Mouse (Mus musculus) frontal cortex, postnatal 36 days (tissue): ENCODE data around the gene Pak3.

ENCODE experiments used
- DNase-seq, 2 experiments: peaks; one replicate each; pipeline ENCODE4 v3.0.0; 2022; ENCODE audit warnings: low spot score in 2 of 2

Pak3 gene

DNA sequence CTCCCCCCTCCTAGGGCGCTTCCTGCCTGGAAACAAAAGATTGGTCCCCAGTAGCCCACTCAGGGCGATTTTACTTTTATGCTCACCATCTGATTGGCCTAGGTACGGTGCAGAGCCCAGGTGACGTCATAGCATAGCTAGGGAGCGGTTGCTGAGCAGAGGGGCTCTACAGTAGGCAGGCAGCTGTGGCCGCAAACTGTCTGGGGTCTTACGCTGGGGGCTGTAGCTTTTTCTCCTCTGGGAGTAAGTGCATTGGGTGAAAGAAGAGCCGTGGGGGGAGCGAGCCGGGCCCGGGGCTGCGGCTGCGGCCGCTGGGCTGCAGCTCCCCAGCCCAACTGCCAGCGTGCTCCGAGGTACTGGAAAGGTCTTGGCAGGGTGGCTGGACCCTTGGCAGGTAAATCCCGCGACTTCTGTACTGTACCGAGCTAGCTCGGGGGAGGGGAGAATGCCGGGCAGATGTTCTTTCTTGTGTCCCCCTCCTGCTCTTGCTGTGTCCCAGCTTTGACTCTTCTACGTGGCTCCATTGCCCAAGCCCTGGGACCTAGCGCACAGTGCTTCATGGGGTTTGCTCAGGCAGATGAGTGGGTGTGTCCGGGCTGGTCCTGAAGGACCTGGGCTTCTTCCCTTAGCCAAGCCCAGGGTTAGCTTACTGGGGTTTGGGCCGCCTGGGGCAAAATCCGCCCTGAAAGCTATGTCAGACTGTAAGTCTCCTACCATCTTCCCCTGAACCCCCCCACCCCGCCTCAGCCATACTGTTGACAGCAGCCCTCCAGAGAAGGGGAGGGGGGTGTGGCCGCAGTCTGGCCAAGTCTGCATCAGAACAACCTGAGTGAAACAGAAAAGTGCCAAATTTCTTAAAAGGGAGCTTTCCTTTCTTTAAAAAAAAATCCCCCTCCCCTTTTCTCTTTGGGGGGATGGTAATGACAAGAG is 146.1 kb downstream of the Pak3 start:
- peak; percentile 51 for DNase-seq

DNA sequence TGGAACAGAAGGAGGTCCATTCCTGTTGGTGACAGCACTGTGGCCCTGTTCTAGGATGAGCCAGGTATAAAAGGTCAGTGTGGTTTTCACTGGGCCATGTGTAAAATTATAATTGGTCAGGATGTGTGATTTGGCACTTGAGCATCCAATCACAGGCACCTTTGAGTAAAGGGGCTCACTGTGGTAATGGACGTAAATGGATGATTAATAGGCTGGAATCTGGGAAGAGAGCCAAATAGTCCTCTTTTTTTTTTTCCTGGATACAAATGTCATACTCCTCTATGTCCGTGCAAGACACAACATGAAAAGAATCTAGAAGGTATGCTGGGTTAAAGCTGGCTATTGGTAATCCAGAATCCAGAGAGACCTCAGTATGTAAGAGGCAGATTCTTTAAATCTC is 147.4 kb downstream of the Pak3 start:
- no peak for DNase-seq

DNA sequence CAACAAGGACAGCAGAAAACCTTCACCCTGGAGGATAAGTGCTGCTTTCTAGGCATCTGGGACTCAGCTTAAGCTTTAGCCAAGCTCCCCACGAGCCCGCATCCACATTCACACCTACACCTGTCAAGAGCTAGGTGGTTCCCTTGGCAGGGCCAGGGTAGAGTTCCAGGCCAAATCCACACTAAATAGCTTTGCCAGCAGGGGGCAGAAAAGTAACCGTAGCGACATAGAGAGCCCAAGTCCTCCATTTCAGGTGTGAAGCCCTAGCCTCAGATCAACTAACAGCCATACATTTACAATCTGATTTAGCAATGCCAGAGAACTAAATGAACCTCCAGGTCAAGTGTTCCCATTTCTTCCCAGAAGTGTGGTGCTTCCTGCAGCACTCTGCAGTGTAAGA is 148.6 kb downstream of the Pak3 start:
- DNase-seq, result peak in 1 of 2 experiments; percentile 30

DNA sequence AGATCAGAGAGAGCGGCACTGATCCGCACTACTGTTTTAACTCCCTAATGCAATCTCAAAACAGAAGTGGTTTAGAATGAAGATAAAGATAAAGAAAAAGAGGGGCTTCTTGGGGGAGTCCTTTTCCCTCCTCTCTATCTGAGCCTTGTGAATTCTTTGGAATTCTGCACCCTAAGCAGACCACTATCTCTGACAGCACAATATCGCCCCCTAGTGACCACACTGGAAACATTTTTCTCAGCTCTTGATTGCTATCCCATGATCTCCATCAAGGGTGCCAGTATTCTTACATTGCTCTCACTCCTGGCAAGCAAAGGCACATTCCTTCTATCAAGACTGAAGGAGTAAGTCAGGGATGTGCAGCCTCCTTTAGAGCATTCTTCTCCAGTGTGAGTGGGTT is 149.9 kb downstream of the Pak3 start:
- peak; percentile 43 to 66 for DNase-seq

DNA sequence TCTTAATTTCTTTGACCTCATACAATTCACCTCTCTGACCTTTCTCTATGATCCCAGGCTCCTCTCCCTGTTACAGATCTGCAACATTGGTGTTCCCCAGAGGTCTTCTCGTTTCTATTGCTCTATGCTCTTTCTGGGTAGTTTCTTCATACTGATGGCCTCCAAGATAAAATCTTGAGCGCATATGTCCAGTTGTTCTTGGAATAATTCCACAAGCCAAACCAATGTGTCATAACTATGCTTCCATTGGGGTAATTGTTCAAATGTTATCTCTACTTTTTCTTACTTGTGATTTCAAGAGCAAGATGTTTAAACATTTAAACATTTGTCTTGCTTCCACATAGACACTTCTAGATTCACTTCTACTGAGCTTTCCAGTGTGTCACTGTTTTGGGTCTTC is 160.2 kb downstream of the Pak3 start:
- no peak for DNase-seq

DNA sequence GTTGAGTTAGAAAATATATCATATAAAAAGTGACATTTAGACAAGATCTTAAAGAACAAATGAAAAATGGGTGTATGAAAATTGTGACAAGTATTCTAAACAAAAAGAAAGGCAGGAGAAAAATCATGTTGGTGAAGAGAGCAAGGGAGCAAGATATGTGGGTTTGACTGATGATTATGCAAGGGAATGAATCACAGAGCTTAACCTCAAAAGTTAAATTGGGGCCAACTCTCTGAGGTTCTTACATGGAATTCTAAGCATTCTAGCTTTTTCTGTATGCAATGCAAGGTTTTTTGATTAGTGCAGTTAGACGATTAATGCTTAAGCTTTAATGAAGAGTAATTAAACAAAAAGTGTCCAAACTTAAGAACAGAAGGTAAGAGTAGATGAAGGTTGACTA is 203.9 kb downstream of the Pak3 start:
- no peak for DNase-seq

DNA sequence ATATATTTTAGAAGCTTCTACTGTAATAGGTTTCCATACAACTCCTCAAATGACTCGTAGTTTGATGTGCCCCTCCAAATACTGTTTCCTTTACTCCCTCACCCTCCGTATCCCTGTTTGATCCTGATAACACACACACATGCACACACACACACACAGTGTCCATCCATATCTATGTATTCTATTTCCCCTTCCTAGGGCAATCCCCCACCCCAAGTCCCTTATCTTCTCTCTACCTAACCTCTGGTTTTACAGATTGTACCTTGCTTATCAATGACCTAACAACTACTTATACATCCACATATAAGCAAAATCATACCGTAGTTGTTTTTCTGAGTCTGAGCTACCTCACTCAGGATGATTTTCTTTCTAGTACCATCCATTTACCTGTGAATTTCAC is 207.0 kb downstream of the Pak3 start:
- DNase-seq, result no peak

DNA sequence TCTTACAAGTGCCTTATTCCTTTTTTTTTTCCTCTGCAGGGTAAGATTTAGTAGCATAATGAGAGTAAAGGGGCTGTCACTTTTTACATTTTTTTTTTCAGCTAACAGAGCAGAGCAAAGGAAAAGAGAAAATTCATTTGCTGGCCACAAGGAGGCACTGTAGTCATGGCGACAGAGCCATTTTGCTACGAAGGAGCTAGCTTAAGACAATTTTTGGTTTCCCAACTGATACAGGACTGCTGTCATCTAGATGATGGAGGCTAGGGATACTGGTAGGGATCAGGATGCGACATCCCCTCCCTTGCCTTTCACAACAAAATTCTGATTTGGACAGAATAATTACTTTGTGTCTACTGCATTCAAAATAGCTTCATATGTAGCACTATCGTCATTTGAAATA is 217.6 kb downstream of the Pak3 start:
- DNase-seq, result no peak

DNA sequence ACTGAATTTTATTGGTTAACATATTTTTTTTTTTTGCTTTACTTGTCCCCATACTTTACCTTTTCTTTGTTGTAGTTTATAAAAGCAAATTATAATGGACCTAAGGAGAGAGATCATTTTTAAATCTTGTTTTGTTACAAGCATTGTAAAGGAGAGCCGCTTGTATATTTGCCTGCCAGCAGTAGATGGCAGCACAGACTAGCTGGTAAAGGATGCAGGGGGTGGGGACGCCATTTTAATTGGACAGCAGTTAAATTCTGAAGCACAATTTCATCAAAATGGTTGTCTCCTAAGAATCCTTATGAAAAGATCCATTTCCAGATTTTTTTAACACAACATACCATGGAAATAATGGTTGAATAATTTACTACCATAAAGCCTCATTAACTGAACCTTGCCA is 220.8 kb downstream of the Pak3 start:
- peak in 1 of 2 experiments; percentile 22 for DNase-seq

DNA sequence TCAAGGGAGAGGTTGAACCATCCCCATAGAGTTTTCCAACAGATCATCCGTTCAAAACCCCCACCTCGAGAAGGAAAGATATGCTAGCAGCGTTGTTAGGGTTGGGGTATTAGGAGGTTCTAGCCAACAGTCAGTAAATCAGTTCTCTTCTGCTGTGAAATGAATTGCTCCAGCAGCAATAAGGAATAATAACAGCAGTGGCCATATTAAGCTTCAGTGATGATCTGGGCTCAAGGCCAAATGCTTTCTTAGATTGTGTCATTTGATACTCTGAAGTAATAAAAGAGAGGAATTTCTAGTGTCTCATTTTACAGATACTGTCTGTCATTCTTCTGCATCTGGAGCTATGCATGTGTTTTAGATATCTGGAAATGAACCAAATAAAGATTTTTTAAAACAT is 244.2 kb downstream of the Pak3 start:
- DNase-seq, result no peak

DNA sequence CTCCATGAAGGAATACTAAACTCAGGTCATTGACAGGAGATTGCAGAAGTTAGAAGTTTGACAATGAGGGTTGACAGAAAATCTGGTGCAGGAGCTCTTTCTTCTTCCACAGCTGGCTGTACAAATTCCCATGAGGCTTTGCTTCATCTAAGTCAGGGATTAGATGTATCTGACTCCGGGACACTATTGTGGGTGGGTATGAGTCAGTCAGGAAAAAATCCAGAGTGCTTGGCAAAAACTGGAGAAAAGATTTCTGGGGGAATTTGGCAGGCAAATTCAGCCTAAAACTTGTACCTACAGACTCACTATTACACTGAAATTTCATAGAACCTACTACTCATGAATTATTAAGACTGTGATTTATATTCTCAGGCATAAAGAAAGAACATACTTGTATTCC is 297.6 kb downstream of the Pak3 start:
- no peak for DNase-seq

DNA sequence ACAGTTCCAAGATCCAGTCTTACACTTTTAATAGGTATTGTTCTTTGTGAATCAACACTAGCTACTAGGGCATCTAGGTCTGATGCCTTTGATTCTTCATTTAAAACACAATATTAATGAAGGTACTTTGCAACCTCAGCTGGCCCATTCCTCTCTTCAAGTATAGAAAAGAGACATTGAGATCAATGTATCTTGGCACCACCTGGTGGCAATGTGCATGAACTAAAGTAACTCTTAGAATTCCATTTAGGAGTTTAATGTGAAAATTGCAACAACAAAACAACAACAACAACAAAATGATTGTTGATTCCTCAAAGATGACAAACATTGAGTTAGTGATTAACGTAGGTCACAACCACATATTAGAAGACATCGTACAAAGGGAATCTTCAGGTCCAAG is 300.6 kb downstream of the Pak3 start:
- no peak for DNase-seq

DNA sequence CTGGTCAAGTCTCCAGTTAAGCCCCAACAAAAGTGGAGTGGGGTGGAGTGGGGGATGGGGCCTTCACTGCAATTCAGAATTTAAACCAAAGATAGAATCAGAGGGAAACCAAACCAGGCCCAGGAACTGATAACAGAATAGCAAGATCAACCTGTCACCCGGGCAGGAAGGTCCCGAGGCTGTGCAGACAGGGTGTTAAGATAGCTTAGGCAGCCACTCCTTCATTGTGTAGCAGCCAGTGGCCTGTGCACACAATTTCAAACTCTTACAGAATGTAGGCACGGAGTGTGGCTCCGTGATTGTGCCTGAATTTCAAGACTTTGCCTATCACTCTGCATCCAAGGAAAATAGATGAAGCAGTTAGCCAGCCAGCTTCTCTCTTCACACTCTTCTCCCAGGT is 308.1 kb downstream of the Pak3 start:
- DNase-seq, result no peak

DNA sequence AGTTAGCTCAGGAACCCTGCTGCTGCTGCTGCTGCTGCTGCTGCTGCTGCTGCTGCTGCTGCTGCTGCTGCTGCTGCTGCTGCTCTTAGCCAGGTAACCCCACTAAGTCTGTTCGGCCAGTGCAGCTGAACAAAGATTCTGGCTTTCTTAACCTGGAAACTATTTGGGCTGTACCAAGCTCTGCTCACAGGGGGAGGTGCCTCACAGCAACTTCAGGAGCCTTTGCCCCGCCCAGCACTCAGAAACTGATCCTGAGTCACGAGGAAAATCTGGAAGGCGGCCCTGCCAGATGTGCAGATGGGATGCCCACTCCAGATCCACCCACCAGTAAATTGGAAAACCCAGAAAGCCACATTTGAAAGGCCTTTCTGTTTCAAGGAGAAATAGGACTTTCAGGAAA is 308.8 kb downstream of the Pak3 start, which contains the start of gene Capn6:
Capn6 (minus strand) TSS at position 203 of the 400 bp plus-strand sequence.
- no peak for DNase-seq

DNA sequence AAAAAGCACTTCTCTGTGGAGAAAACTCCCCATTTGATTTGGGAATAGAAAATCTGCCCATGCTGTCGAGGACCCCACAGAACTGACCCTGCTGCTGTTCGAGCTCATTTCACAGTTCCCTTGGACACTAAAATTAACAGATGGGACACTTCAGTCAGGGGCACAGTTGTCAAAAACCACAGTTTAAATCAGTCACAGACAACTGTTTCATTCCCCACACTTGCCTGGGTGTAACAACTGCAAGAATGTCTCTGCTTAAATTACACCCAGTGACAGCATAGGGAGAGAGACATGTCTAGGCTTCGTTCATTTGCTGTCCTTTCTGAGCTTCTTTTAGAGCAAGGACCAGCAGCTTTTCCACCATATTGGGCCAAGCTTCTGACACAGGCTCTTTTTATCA is 328.2 kb downstream of the Pak3 start:
- DNase-seq, result no peak
